Mouse (Mus musculus) heart, adult 11 months (tissue): ENCODE data around the gene Trappc2.

Experiments used
- DNase-seq: peaks from one replicate; pipeline ENCODE4 v3.0.0; 2022

Trappc2 gene

GRCm38 (mm10) chrX:166440036-166440615, at the start of gene Trappc2:
Gene Trappc2, plus strand, starts transcription at chrX:166440574.
- no peak for DNase-seq

- no peak for DNase-seq
These were observed 46.6 kb upstream of the Trappc2 start for GRCm38 (mm10) chrX:166393753-166394152.

GRCm38 (mm10) chrX:166407865-166408264, 32.5 kb upstream of the Trappc2 start:
- no peak for DNase-seq

GRCm38 (mm10) chrX:166416196-166416595, 24.2 kb upstream of the Trappc2 start:
- no peak for DNase-seq

- no peak for DNase-seq
These were observed 5.6 kb upstream of the Trappc2 start for GRCm38 (mm10) chrX:166434812-166435211.

GRCm38 (mm10) chrX:166440616-166441063, 266 bp downstream of the Trappc2 start, which contains the start of gene Ofd1:
Gene Ofd1, minus strand, starts transcription at chrX:166440704.
- peak; percentile 99 for DNase-seq

GRCm38 (mm10) chrX:166444552-166444951, 4.2 kb downstream of the Trappc2 start:
- no peak for DNase-seq

- no peak for DNase-seq
These were observed 13.2 kb downstream of the Trappc2 start for GRCm38 (mm10) chrX:166453532-166453931.

- DNase-seq = no peak
These were observed 14.0 kb downstream of the Trappc2 start for GRCm38 (mm10) chrX:166454331-166454730.

- no peak for DNase-seq
These were observed 15.2 kb downstream of the Trappc2 start for GRCm38 (mm10) chrX:166455525-166455924.

GRCm38 (mm10) chrX:166468321-166468720, 27.9 kb downstream of the Trappc2 start:
- no peak for DNase-seq

- no peak for DNase-seq
These were observed 32.2 kb downstream of the Trappc2 start for GRCm38 (mm10) chrX:166472612-166473011.

GRCm38 (mm10) chrX:166477393-166477792, 37.0 kb downstream of the Trappc2 start:
- no peak for DNase-seq

GRCm38 (mm10) chrX:166478631-166479364, 38.4 kb downstream of the Trappc2 start:
- DNase-seq = peak; percentile 88

GRCm38 (mm10) chrX:166479365-166479983, 39.1 kb downstream of the Trappc2 start, which contains the start of gene Rab9:
Gene Rab9, minus strand, starts transcription at chrX:166479867.
- DNase-seq = peak; percentile 99

- DNase-seq = no peak
These were observed 54.7 kb downstream of the Trappc2 start for GRCm38 (mm10) chrX:166495052-166495451.

GRCm38 (mm10) chrX:166497771-166498170, 57.4 kb downstream of the Trappc2 start:
- DNase-seq = no peak

GRCm38 (mm10) chrX:166499496-166500190, 59.3 kb downstream of the Trappc2 start:
- DNase-seq = no peak
